Mouse (Mus musculus) erythroblast, embryonic 14.5 days (primary cell): ENCODE measurements around the gene Slx1b.

Experiments
- GATA1 ChIP-seq: IDR thresholded peaks from 2 replicates; pipeline ENCODE4 v1.6.1; 2012; ENCODE audit warnings: low read length, inconsistent platforms, mixed read lengths
- TAL1 ChIP-seq: IDR thresholded peaks from 3 replicates; pipeline ENCODE4 v1.6.1; 2012; ENCODE audit warnings: low read length, inconsistent platforms, mixed read lengths

DNA sequence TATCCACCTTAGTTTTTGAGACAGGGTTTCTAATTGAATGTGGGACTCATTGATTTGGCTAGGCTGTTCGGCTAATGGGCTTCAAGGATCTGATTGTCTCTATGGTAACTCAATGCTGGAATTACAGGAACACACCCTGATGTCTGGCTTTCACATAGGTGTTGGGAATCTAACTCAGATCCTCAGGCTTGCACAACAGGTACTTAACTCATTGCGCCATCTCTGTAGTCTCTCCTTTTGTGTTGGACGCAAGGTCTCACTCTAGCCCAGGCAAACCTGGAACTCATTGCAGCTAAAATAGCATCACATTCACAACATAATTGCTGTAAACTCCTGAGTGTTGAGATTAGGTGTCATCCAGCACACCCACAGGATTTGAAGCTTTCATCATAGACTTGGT is 25.4 kb downstream of the Slx1b start:
- TF ChIP-seq GATA1 (no peak), TAL1 (no peak)
